9 mouse cellular contexts compared by ENCODE assay signal in the genomic region with DNA sequence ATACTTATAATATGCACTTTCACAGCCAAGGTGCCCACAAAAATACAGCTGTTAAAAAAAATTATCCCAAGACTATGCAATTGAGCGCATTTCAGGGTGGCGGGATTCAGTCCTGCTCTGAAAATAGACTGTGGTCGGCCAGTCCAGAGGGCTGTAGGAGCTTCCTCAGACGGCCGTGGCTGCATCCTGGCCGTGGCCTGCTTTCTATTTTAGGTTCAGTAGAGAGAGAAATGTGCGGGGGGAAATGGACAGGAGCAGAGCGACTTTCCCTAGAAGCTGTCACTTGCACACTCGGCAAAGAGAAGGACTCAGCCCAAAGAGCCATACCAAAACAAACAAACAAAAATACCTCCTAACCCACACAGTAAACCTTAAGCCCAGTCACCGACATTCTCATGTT.
DNase-seq lines count a peak whose midpoint lies in the region; ATAC-seq and TF ChIP-seq lines count a peak whose summit lies in the region.
"Had no signal": no experiment of that assay in that cellular context is flagged by ENCODE, and none has a peak within 500 bp of the region (broad histone marks: within the 10 kb centered on the region; RNA-seq: fewer than 3 reads in every experiment).

No protein-coding gene starts in this region.

- H3K9me3 ChIP-seq in heart, postnatal 0 days (replicated peaks; ENCODE audit: control insufficient read depth, low read length): no peaks in the 10 kb centered on the region
- no peaks in the 10 kb centered on the region for H3K9me3 ChIP-seq in hindbrain, postnatal 0 days (ENCODE audit: low read length)

- TF ChIP-seq EP300 in heart, postnatal 0 days (IDR thresholded peaks at IDR 0.05; ENCODE audit: low read depth): no peak

- peak overlapping the region; percentile 44 for H3K4me2 ChIP-seq in heart, postnatal 0 days (ENCODE audit: low read depth, low read length)
- H3K4me2 ChIP-seq in hindbrain, postnatal 0 days (ENCODE audit: low read depth, low read length): no peak overlapping the region

- DNase-seq in frontal cortex, postnatal 25 days (ENCODE audit: low spot score in 2 of 2): no peak
- DNase-seq in right cerebral cortex, adult 18-20 months: peak; percentile 12
- no peak for DNase-seq in right cerebral cortex, postnatal 4 days
- DNase-seq in heart, postnatal 0 days (ENCODE audit: low spot score): peak; percentile 33
- DNase-seq in adipocyte (ENCODE audit: low spot score): no peak
- no peak for DNase-seq in hindbrain, postnatal 0 days (ENCODE audit: low spot score)
- no peak for DNase-seq in spleen, postnatal 36 days (ENCODE audit: low spot score in 2 of 2)
- DNase-seq: lung, postnatal 14 days had no signal

- H3K4me3 ChIP-seq in heart, postnatal 0 days (ENCODE audit: low read depth, low read length): no peak overlapping the region
- no peak overlapping the region for H3K4me3 ChIP-seq in hindbrain, postnatal 0 days (ENCODE audit: low read length)

- H3K27me3 ChIP-seq in heart, postnatal 0 days (ENCODE audit: control insufficient read depth, insufficient read depth, low read length): no peaks in the 10 kb centered on the region
- H3K27me3 ChIP-seq in hindbrain, postnatal 0 days (ENCODE audit: insufficient read depth, low read length): no peaks in the 10 kb centered on the region

- no peaks in the 10 kb centered on the region for H3K36me3 ChIP-seq in heart, postnatal 0 days (replicated peaks; ENCODE audit: control insufficient read depth, insufficient read depth, low read length)
- 0 out of 2 replicates have a peak, but pooled peaks cover 5% of the 10 kb centered on the region for H3K36me3 ChIP-seq in hindbrain, postnatal 0 days (ENCODE audit: insufficient read depth, low read length)

- peak overlapping the region; percentile 61 for H3K27ac ChIP-seq in heart, postnatal 0 days (ENCODE audit: low read depth)
- H3K27ac ChIP-seq in hindbrain, postnatal 0 days: no peak overlapping the region

- no peak overlapping the region; the same call in 1 of the 2 replicates for H3K9ac ChIP-seq in heart, postnatal 0 days (replicated peaks; ENCODE audit: low read depth, low read length)
- no peak overlapping the region for H3K9ac ChIP-seq in hindbrain, postnatal 0 days (replicated peaks; ENCODE audit: low read length)

- peaks cover 25% of the 10 kb centered on the region for H3K4me1 ChIP-seq in heart, postnatal 0 days (ENCODE audit: control insufficient read depth, insufficient read depth)
- no peaks in the 10 kb centered on the region for H3K4me1 ChIP-seq in hindbrain, postnatal 0 days (ENCODE audit: insufficient read depth, low read length)

- peak; percentile 59 for ATAC-seq in frontal cortex, adult (ENCODE audit: low TSS enrichment)
- peak; percentile 42; the same call in 1 of the 2 replicates for ATAC-seq in heart, postnatal 0 days (ENCODE audit: insufficient read depth, low read depth)
- ATAC-seq in hindbrain, postnatal 0 days: no peak

- no peak for TF ChIP-seq CTCF in heart, postnatal 0 days (IDR thresholded peaks at IDR 0.05; ENCODE audit: low read depth)
- no peak for TF ChIP-seq CTCF in hindbrain, postnatal 0 days (IDR thresholded peaks at IDR 0.05; ENCODE audit: low read depth)

- 10% methylated on average over 10 of the region's 10 CpGs for WGBS in heart, postnatal 0 days
- 88% methylated on average over 10 of the region's 10 CpGs for WGBS in hindbrain, postnatal 0 days

Comparison
In these comparisons a context has a peak if more than half of its experiments do, and no peak if none do; other contexts are left out.
1. DNase-seq: peak in right cerebral cortex, adult 18-20 months (single experiment) and heart, postnatal 0 days (single experiment); none in frontal cortex, postnatal 25 days (0 of 2), right cerebral cortex, postnatal 4 days (single experiment), adipocyte (single experiment), hindbrain, postnatal 0 days (single experiment) and spleen, postnatal 36 days (0 of 2).